Mouse (Mus musculus) CH12.LX (cell line): Measurements from ENCODE around the gene Armcx6. TPM values are rescaled to one million over a fixed set of nuclear protein-coding genes. Genes with fewer than 3 reads are reported as not detected.

ENCODE experiments used
- DNase-seq: peaks from one replicate; pipeline ENCODE4 v3.0.0-alpha.2; 2013; ENCODE audit errors: extremely low read depth
- H3K27ac ChIP-seq: 2 replicates; pipeline ENCODE4 v1.5.1; 2012; ENCODE audit warnings: low read depth, mild to moderate bottlenecking, control low read depth, moderate library complexity; ENCODE audit not compliant: insufficient read depth
- H3K27me3 ChIP-seq: replicated peaks from 2 replicates; pipeline ENCODE3; 2012; ENCODE audit warnings: inconsistent platforms
- H3K36me3 ChIP-seq, 2 experiments: replicated peaks in 1 of 2; 2 replicates each; pipeline versions ENCODE3 to v1.6.1; 2012; ENCODE audit warnings: inconsistent platforms in 1 of 2, low read length in 1 of 2, mild to moderate bottlenecking in 1 of 2, mixed read lengths in 1 of 2, moderate library complexity in 1 of 2; ENCODE audit not compliant: control insufficient read depth in 1 of 2, insufficient read depth in 1 of 2
- H3K4me1 ChIP-seq, 2 experiments: 2 replicates each; pipeline ENCODE4 v1.6.1; 2012; ENCODE audit warnings: inconsistent platforms in 1 of 2, moderate library complexity in 1 of 2; ENCODE audit not compliant: insufficient read depth in 2 of 2, control insufficient read depth in 1 of 2
- H3K4me2 ChIP-seq: 2 replicates; pipeline ENCODE4 v1.6.1; 2012; ENCODE audit warnings: low read depth, mild to moderate bottlenecking, control low read depth; ENCODE audit not compliant: poor library complexity, insufficient read depth, severe bottlenecking
- H3K4me3 ChIP-seq, 3 experiments: fragments of 150-350 bp in 1 of 3; sonication (generic) in 1 of 3; replicated peaks in 1 of 3; 2 replicates each; pipeline versions ENCODE3 to v1.5.1; 2011 to 2012; ENCODE audit warnings: low read depth in 2 of 3, low read length in 2 of 3, mild to moderate bottlenecking in 2 of 3, moderate library complexity in 2 of 3, control low read depth in 1 of 3, improper control_type of control experiment in 1 of 3, inconsistent platforms in 1 of 3, mixed read lengths in 1 of 3; ENCODE audit not compliant: poor library complexity in 1 of 3
- H3K79me2 ChIP-seq: replicated peaks from 2 replicates; pipeline ENCODE4 v1.6.1; 2012; ENCODE audit warnings: mild to moderate bottlenecking, moderate library complexity; ENCODE audit not compliant: control insufficient read depth, poor library complexity, insufficient read depth, severe bottlenecking; ENCODE audit errors: extremely low read depth
- H3K9ac ChIP-seq: 2 replicates; pipeline ENCODE4 v1.6.1; 2012; ENCODE audit warnings: low read depth, mild to moderate bottlenecking, control low read depth, moderate library complexity; ENCODE audit not compliant: insufficient read depth
- H3K9me3 ChIP-seq: replicated peaks from 2 replicates; pipeline ENCODE3; 2012; ENCODE audit warnings: low read length, inconsistent platforms, mixed read lengths
- CHD2 ChIP-seq: IDR thresholded peaks from 2 replicates; pipeline ENCODE4 v1.6.1; 2011; ENCODE audit warnings: low read length, improper control_type of control experiment
- CTCF ChIP-seq, 2 experiments: IDR thresholded peaks in 1 of 2; conservative IDR thresholded peaks in 1 of 2; 2 replicates each; pipeline ENCODE4 v1.5.1; 2011 to 2012; ENCODE audit warnings: low read depth in 2 of 2, low read length in 2 of 2, improper control_type of control experiment in 1 of 2, inconsistent platforms in 1 of 2, mild to moderate bottlenecking in 1 of 2, moderate library complexity in 1 of 2
- E2F4 ChIP-seq: IDR thresholded peaks from 2 replicates; pipeline ENCODE4 v1.6.1; 2011; ENCODE audit warnings: low read depth, low read length, improper control_type of control experiment; ENCODE audit not compliant: insufficient replicate concordance
- ELF1 ChIP-seq: IDR thresholded peaks from 2 replicates; pipeline ENCODE4 v1.6.1; 2014; ENCODE audit warnings: low read depth, mild to moderate bottlenecking, inconsistent platforms, low read length, improper control_type of control experiment
- EP300 ChIP-seq: IDR thresholded peaks from 2 replicates; pipeline ENCODE4 v1.6.1; 2011; ENCODE audit warnings: low read length, improper control_type of control experiment
- ETS1 ChIP-seq: conservative IDR thresholded peaks from 2 replicates; pipeline ENCODE4 v1.6.1; 2012; ENCODE audit warnings: low read depth, mild to moderate bottlenecking, inconsistent platforms, low read length, improper control_type of control experiment, moderate library complexity
- IRF4 ChIP-seq: IDR thresholded peaks from 2 replicates; pipeline ENCODE4 v1.6.1; 2014; ENCODE audit warnings: low read depth, mild to moderate bottlenecking, inconsistent platforms, low read length, improper control_type of control experiment
- JUN ChIP-seq: IDR thresholded peaks from 2 replicates; pipeline ENCODE4 v1.6.1; 2011; ENCODE audit warnings: low read depth, mild to moderate bottlenecking, low read length, improper control_type of control experiment, moderate library complexity; ENCODE audit not compliant: insufficient read depth
- KAT2A ChIP-seq: IDR thresholded peaks from 2 replicates; pipeline ENCODE4 v1.6.1; 2012; ENCODE audit warnings: low read length, improper control_type of control experiment, inconsistent platforms; ENCODE audit not compliant: insufficient replicate concordance
- MAFK ChIP-seq: IDR thresholded peaks from 2 replicates; pipeline ENCODE4 v1.6.1; 2011; ENCODE audit warnings: low read length, improper control_type of control experiment; ENCODE audit not compliant: insufficient replicate concordance
- MAX ChIP-seq: IDR thresholded peaks from 2 replicates; pipeline ENCODE4 v1.6.1; 2011; ENCODE audit warnings: low read length, improper control_type of control experiment
- MEF2A ChIP-seq: IDR thresholded peaks from 2 replicates; pipeline ENCODE4 v1.6.1; 2014; ENCODE audit warnings: low read depth, mild to moderate bottlenecking, inconsistent platforms, low read length, improper control_type of control experiment, borderline replicate concordance
- MXI1 ChIP-seq: IDR thresholded peaks from 2 replicates; pipeline ENCODE4 v1.6.1; 2011; ENCODE audit warnings: mild to moderate bottlenecking, low read depth, low read length, improper control_type of control experiment
- PAX5 ChIP-seq: IDR thresholded peaks from 2 replicates; pipeline ENCODE4 v1.6.1; 2012; ENCODE audit warnings: low read length, inconsistent platforms, mixed read lengths
- POLR2A ChIP-seq: IDR thresholded peaks from 2 replicates; pipeline ENCODE4 v1.6.1; 2011; ENCODE audit warnings: low read depth, mild to moderate bottlenecking, improper control_type of control experiment, low read length
- POLR2AphosphoS2 ChIP-seq: IDR thresholded peaks from 2 replicates; pipeline ENCODE4 v1.6.1; 2011; ENCODE audit warnings: low read depth, low read length, improper control_type of control experiment
- RAD21 ChIP-seq: IDR thresholded peaks from 2 replicates; pipeline ENCODE4 v1.6.1; 2011; ENCODE audit warnings: low read depth, mild to moderate bottlenecking, low read length, improper control_type of control experiment, moderate library complexity
- RCOR1 ChIP-seq: conservative IDR thresholded peaks from 2 replicates; pipeline ENCODE4 v1.6.1; 2012; ENCODE audit warnings: low read depth, mild to moderate bottlenecking, inconsistent platforms, low read length, improper control_type of control experiment
- TCF12 ChIP-seq: IDR thresholded peaks from 2 replicates; pipeline ENCODE4 v1.6.1; 2014; ENCODE audit warnings: low read depth, mild to moderate bottlenecking, inconsistent platforms, low read length, improper control_type of control experiment
- UBTF ChIP-seq: IDR thresholded peaks from 2 replicates; pipeline ENCODE4 v1.6.1; 2012; ENCODE audit warnings: low read depth, mild to moderate bottlenecking, inconsistent platforms, low read length, improper control_type of control experiment, moderate library complexity
- USF1 ChIP-seq: IDR thresholded peaks from 2 replicates; pipeline ENCODE4 v1.6.1; 2014; ENCODE audit warnings: low read depth, mild to moderate bottlenecking, inconsistent platforms, low read length, improper control_type of control experiment
- USF2 ChIP-seq: conservative IDR thresholded peaks from 2 replicates; pipeline ENCODE4 v1.6.1; 2011; ENCODE audit warnings: low read depth, low read length, improper control_type of control experiment
- ZC3H11A ChIP-seq: IDR thresholded peaks from 2 replicates; pipeline ENCODE4 v1.6.1; 2012; ENCODE audit warnings: low read depth, mild to moderate bottlenecking, inconsistent platforms, low read length, improper control_type of control experiment
- ZMIZ1 ChIP-seq: IDR thresholded peaks from 2 replicates; pipeline ENCODE4 v1.6.1; 2012; ENCODE audit warnings: low read depth, mild to moderate bottlenecking, inconsistent platforms, low read length, improper control_type of control experiment
- ZNF384 ChIP-seq: IDR thresholded peaks from 2 replicates; pipeline ENCODE4 v1.6.1; 2012; ENCODE audit warnings: low read depth, low read length, improper control_type of control experiment, inconsistent platforms
- dilution Hi-C: fragments of 300-500 bp; cut with MboI; formaldehyde crosslinking; loops from 2 replicates; pipeline ENCODE4 v1.14.3; 2020; ENCODE audit warnings: low sequenced_read_pairs; ENCODE audit not compliant: extremely low pct_unique_long_range_greater_than_20kb, extremely low pct_ligation_motif_present
- in situ Hi-C: fragments of 300-500 bp; cut with MboI; formaldehyde crosslinking; loops from 3 replicates; pipeline ENCODE4 v1.14.3; 2019; ENCODE audit warnings: low sequenced_read_pairs, low pct_ligation_motif_present, low pct_unique_long_range_greater_than_20kb, mixed read lengths
- polyA plus RNA-seq: library from polyadenylated mRNA; unstranded; fragments of >175 nt; gene quantifications from 2 replicates; pipeline ENCODE4 v1.2.1, GENCODE M21; 2012; ENCODE audit warnings: low read depth; ENCODE audit not compliant: insufficient read length
- total RNA-seq, 2 experiments: library from RNA; depleted of rRNA; stranded (reverse); fragments of 300-350 nt in 1 of 2; fragments of >200 nt in 1 of 2; gene quantifications; 2 replicates each; pipeline ENCODE4 v1.2.3; 2012 to 2014

The Armcx6 gene
- total and polyA plus RNA-seq, 3 experiments: 1.2 to 1.7 (median 1.7) TPM

DNA sequence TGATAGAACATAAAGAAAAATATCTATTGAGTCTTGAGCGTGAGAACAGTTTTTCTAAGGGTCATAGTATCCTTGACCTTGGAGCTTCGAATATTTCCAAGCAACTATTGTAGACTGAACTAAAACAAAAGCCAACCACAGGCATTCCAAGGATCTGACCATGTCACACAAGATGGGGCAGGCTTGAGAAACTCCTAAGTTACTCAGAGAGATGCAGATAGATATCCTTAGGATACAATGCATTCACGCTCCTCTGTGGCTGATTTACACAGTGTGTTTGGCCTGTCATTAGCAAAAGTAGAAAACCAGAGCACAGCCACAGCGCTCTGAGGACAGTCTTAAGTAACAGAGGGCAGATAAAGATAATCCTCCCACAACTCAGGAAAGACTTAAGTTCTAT, 12.1 kb downstream of the Armcx6 start:
- Histone ChIP-seq H3K36me3 (no peaks in the 10 kb centered on the region), H3K4me1 (no peaks in the 10 kb centered on the region), H3K4me2 (no peak overlapping the region), H3K9ac (no peak overlapping the region), H3K27ac (no peak overlapping the region), H3K27me3 (no peaks in the 10 kb centered on the region), H3K79me2 (no peaks in the 10 kb centered on the region), H3K9me3 (no peaks in the 10 kb centered on the region), H3K4me3 (no peak overlapping the region)
- in situ Hi-C loops: no loop called here
- DNase-seq: no peak
- TF ChIP-seq POLR2A (no peak), RAD21 (no peak), UBTF (no peak), RCOR1 (no peak), IRF4 (no peak), CTCF (conservative IDR thresholded peaks at IDR 0.05 in 1 of 2, IDR thresholded peaks at IDR 0.05 in 1 of 2; ENCODE audit: low read depth in 2 of 2, low read length in 2 of 2) (no peak), POLR2AphosphoS2 (no peak), EP300 (no peak), MAFK (no peak), ELF1 (no peak), KAT2A (no peak)
- dilution Hi-C loops: no loop called here

DNA sequence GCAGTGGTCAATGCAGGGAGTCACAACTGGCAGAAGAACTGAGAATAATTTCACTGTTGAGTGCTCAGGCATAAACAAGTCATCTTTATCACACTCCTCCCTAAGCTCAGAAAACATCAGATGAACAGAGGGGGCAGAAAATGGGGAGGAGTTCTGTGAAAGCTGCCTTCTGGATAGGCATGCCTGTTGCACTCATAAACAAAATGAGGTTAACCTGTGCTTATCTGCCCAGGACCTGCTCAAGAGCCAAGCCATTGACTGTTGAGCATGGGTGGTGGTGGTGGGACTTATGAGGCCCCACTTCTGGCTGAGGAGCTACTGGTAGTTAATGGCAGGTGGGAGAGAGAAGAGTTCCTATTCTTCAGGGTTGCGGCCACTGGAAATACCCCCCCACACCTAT, 13.4 kb downstream of the Armcx6 start:
- H3K79me2 ChIP-seq: no peaks in the 10 kb centered on the region
- H3K27ac ChIP-seq: no peak overlapping the region
- no peak overlapping the region for H3K9ac ChIP-seq
- H3K36me3 ChIP-seq: no peaks in the 10 kb centered on the region
- H3K27me3 ChIP-seq: no peaks in the 10 kb centered on the region
- in situ Hi-C loops: no loop called here
- H3K4me3 ChIP-seq: no peak overlapping the region
- no peaks in the 10 kb centered on the region for H3K9me3 ChIP-seq
- TF ChIP-seq ZMIZ1 (no peak), ZC3H11A (no peak), MXI1 (no peak), MEF2A (no peak), ZNF384 (no peak), ETS1 (no peak), MAX (no peak), E2F4 (no peak), MAFK (no peak), USF1 (no peak), JUN (no peak), UBTF (no peak), PAX5 (no peak), CHD2 (no peak), RCOR1 (no peak), TCF12 (no peak), USF2 (no peak), POLR2A (no peak)
- dilution Hi-C loops: no loop called here
- no peaks in the 10 kb centered on the region for H3K4me1 ChIP-seq
- no peak overlapping the region for H3K4me2 ChIP-seq
- DNase-seq: no peak
